Mouse (Mus musculus) intestine, postnatal 0 days (tissue): ENCODE results near the gene Gm5767. TPM values are rescaled to one million over a fixed set of nuclear protein-coding genes. Genes with fewer than 3 reads are reported as not detected.

Source experiments
- ATAC-seq: fragments of 200-750 bp; cut with Nextera tagmentation; 2 replicates; pipeline ENCODE4 v1.8.0; 2017; ENCODE audit warnings: mild to moderate bottlenecking, moderate TSS enrichment, moderate library complexity
- H3K27ac ChIP-seq: fragments of 300-500 bp; sonication (generic); 2 replicates; pipeline ENCODE4 v1.5.1; 2014; ENCODE audit warnings: mild to moderate bottlenecking, low read depth, low read length, moderate library complexity
- H3K27me3 ChIP-seq: fragments of 300-500 bp; sonication (generic); replicated peaks from 2 replicates; pipeline ENCODE4 v1.6.1; 2014; ENCODE audit warnings: low read length, mixed read lengths; ENCODE audit not compliant: control insufficient read depth, insufficient read depth
- H3K36me3 ChIP-seq: fragments of 300-500 bp; sonication (generic); 2 replicates; pipeline ENCODE4 v1.6.1; 2014; ENCODE audit warnings: mild to moderate bottlenecking, moderate library complexity; ENCODE audit not compliant: control insufficient read depth, insufficient read depth
- H3K4me1 ChIP-seq: fragments of 300-500 bp; sonication (generic); replicated peaks from 2 replicates; pipeline ENCODE4 v1.6.1; 2014; ENCODE audit warnings: antibody characterized with exemption, low read length, mixed read lengths; ENCODE audit not compliant: control insufficient read depth, insufficient read depth
- H3K4me2 ChIP-seq: fragments of 300-500 bp; sonication (generic); replicated peaks from 2 replicates; pipeline ENCODE4 v1.6.1; 2014; ENCODE audit warnings: low read depth, mild to moderate bottlenecking, moderate library complexity
- H3K4me3 ChIP-seq: fragments of 300-500 bp; sonication (generic); 2 replicates; pipeline ENCODE4 v1.5.1; 2014; ENCODE audit warnings: low read depth, low read length
- H3K9ac ChIP-seq: fragments of 300-500 bp; sonication (generic); 2 replicates; pipeline ENCODE4 v1.6.1; 2014; ENCODE audit warnings: mild to moderate bottlenecking, low read depth, low read length
- H3K9me3 ChIP-seq: fragments of 300-500 bp; sonication (generic); 2 replicates; pipeline ENCODE4 v1.6.1; 2016; ENCODE audit warnings: mixed run types; ENCODE audit not compliant: control insufficient read depth
- CTCF ChIP-seq: sonication (generic); IDR thresholded peaks from 2 replicates; pipeline ENCODE4 v1.5.1; 2016; ENCODE audit warnings: low read depth, mild to moderate bottlenecking, control low read depth, antibody characterized with exemption, moderate library complexity
- WGBS: fragments of 180-500 bp; shearing (Covaris S2); extraction: QIAGEN DNeasy Blood & Tissue Kit; methylation state at CpG from one replicate; pipeline ENCODE4 v1.1.7; 2014; 5-methylcytosine and 5-hydroxymethylcytosine counted together
- polyA plus RNA-seq: library from polyadenylated mRNA; unstranded; fragments of >200 nt; fragmentation: Nextera tagmentation; extraction: Ambion mirVana; gene quantifications from 2 replicates; pipeline ENCODE4 v1.2.1, GENCODE M21; 2015

The Gm5767 gene
- polyA plus RNA-seq, 1 experiment from 2014 or later: 0.22 TPM

- TF ChIP-seq CTCF: no peak
- H3K9me3 ChIP-seq: no peaks in the 10 kb centered on the region
- no peaks in the 10 kb centered on the region for H3K4me1 ChIP-seq
- H3K27me3 ChIP-seq: no peaks in the 10 kb centered on the region
- WGBS: 95% methylated on average over 4 of the region's 4 CpGs
- H3K27ac ChIP-seq: no peak overlapping the region
- H3K4me2 ChIP-seq: no peak overlapping the region
- no peak overlapping the region for H3K4me3 ChIP-seq
- peaks cover 81% of the 10 kb centered on the region for H3K36me3 ChIP-seq
- no peak for ATAC-seq
- H3K9ac ChIP-seq: no peak overlapping the region
Measured at GRCm38 (mm10) chr16:8658764-8659163, 21.8 kb upstream of the Gm5767 start.

GRCm38 (mm10) chr16:8663022-8663421 lies 17.5 kb upstream of the Gm5767 start:
- WGBS: 70% methylated on average over 2 of the region's 2 CpGs
- Histone ChIP-seq H3K36me3 (peaks cover 41% of the 10 kb centered on the region), H3K9me3 (no peaks in the 10 kb centered on the region), H3K9ac (no peak overlapping the region), H3K27ac (no peak overlapping the region), H3K4me3 (no peak overlapping the region), H3K27me3 (no peaks in the 10 kb centered on the region), H3K4me2 (no peak overlapping the region), H3K4me1 (peaks cover 7% of the 10 kb centered on the region; the same call in 1 of the 2 replicates)
- TF ChIP-seq CTCF: no peak
- no peak for ATAC-seq

GRCm38 (mm10) chr16:8663606-8664539 lies 16.7 kb upstream of the Gm5767 start:
- 84% methylated on average over 24 of the region's 24 CpGs for WGBS
- H3K27me3 ChIP-seq: no peaks in the 10 kb centered on the region
- H3K9ac ChIP-seq: no peak overlapping the region
- ATAC-seq: no peak
- no peak overlapping the region for H3K27ac ChIP-seq
- H3K4me3 ChIP-seq: no peak overlapping the region
- H3K4me1 ChIP-seq: peaks cover 7% of the 10 kb centered on the region; the same call in 1 of the 2 replicates
- no peak overlapping the region for H3K4me2 ChIP-seq
- H3K36me3 ChIP-seq: peaks cover 38% of the 10 kb centered on the region
- TF ChIP-seq CTCF: no peak
- no peaks in the 10 kb centered on the region for H3K9me3 ChIP-seq

GRCm38 (mm10) chr16:8665367-8665766 lies 15.2 kb upstream of the Gm5767 start:
- Histone ChIP-seq H3K4me3 (no peak overlapping the region), H3K27me3 (no peaks in the 10 kb centered on the region), H3K27ac (no peak overlapping the region), H3K36me3 (peaks cover 31% of the 10 kb centered on the region), H3K9ac (no peak overlapping the region), H3K4me2 (no peak overlapping the region), H3K4me1 (peaks cover 11% of the 10 kb centered on the region; the same call in 1 of the 2 replicates), H3K9me3 (no peaks in the 10 kb centered on the region)
- no peak for ATAC-seq
- no peak for TF ChIP-seq CTCF
- WGBS: 78% methylated on average over 5 of the region's 5 CpGs

GRCm38 (mm10) chr16:8666452-8666851 lies 14.1 kb upstream of the Gm5767 start:
- H3K27ac ChIP-seq: peak overlapping the region; percentile 30; the same call in 1 of the 2 replicates

GRCm38 (mm10) chr16:8667261-8667660 lies 13.3 kb upstream of the Gm5767 start:
- peaks cover 13% of the 10 kb centered on the region for H3K4me1 ChIP-seq

More at GRCm38 (mm10) chr16:8666452-8666851, 14.1 kb upstream of the Gm5767 start:
- H3K27me3 ChIP-seq: no peaks in the 10 kb centered on the region
- no peak overlapping the region for H3K4me2 ChIP-seq
- no peak overlapping the region for H3K4me3 ChIP-seq
- no peaks in the 10 kb centered on the region for H3K9me3 ChIP-seq
- TF ChIP-seq CTCF: no peak
- 35% methylated on average over 2 of the region's 2 CpGs for WGBS
- peaks cover 13% of the 10 kb centered on the region for H3K4me1 ChIP-seq
- ATAC-seq: no peak
- peaks cover 28% of the 10 kb centered on the region for H3K36me3 ChIP-seq
- no peak overlapping the region for H3K9ac ChIP-seq

More at GRCm38 (mm10) chr16:8667261-8667660, 13.3 kb upstream of the Gm5767 start:
- no peaks in the 10 kb centered on the region for H3K9me3 ChIP-seq
- ATAC-seq: no peak
- H3K4me2 ChIP-seq: 0 out of 2 replicates have a peak overlapping the region, but pooled peaks have one; percentile 17
- TF ChIP-seq CTCF: no peak
- H3K27ac ChIP-seq: peak overlapping the region; percentile 12; the same call in 1 of the 2 replicates
- H3K9ac ChIP-seq: no peak overlapping the region
- peaks cover 21% of the 10 kb centered on the region for H3K36me3 ChIP-seq
- WGBS: 66% methylated on average over 7 of the region's 7 CpGs
- no peak overlapping the region for H3K4me3 ChIP-seq
- H3K27me3 ChIP-seq: no peaks in the 10 kb centered on the region
